Mouse (Mus musculus) forebrain, embryonic 14.5 days (tissue): ENCODE data around the gene Ubxn6. TPM values are rescaled to one million over a fixed set of nuclear protein-coding genes. Genes with fewer than 3 reads are reported as not detected.

ENCODE experiments used
- ATAC-seq: fragments of 200-750 bp; cut with Nextera tagmentation; 2 replicates; pipeline ENCODE4 v1.8.0; 2017; ENCODE audit warnings: mild to moderate bottlenecking, moderate library complexity
- DNase-seq: peaks from one replicate; pipeline ENCODE4 v3.0.0-alpha.2; 2015; ENCODE audit warnings: low spot score
- H3K27ac ChIP-seq: fragments of 300-500 bp; sonication (generic); 2 replicates; pipeline ENCODE4 v1.5.1; 2014; ENCODE audit warnings: low read depth, mild to moderate bottlenecking, control low read depth, low read length, moderate library complexity
- H3K27me3 ChIP-seq: fragments of 300-500 bp; sonication (generic); replicated peaks from 2 replicates; pipeline ENCODE4 v1.6.1; 2014; ENCODE audit warnings: low read length, control low read depth, mixed read lengths; ENCODE audit not compliant: control insufficient read depth, insufficient read depth
- H3K36me3 ChIP-seq: fragments of 300-500 bp; sonication (generic); 2 replicates; pipeline ENCODE4 v1.6.1; 2014; ENCODE audit warnings: low read length, control low read depth; ENCODE audit not compliant: control insufficient read depth, insufficient read depth
- H3K4me1 ChIP-seq: fragments of 300-500 bp; sonication (generic); 2 replicates; pipeline ENCODE4 v1.6.1; 2014; ENCODE audit warnings: antibody characterized with exemption, low read length, control low read depth; ENCODE audit not compliant: control insufficient read depth, insufficient read depth
- H3K4me2 ChIP-seq: fragments of 300-500 bp; sonication (generic); 2 replicates; pipeline ENCODE4 v1.6.1; 2014; ENCODE audit warnings: mild to moderate bottlenecking, control low read depth, low read length
- H3K4me3 ChIP-seq: fragments of 300-500 bp; sonication (generic); 2 replicates; pipeline ENCODE4 v1.5.1; 2014; ENCODE audit warnings: low read depth, low read length, control low read depth
- H3K9ac ChIP-seq: fragments of 300-500 bp; sonication (generic); 2 replicates; pipeline ENCODE4 v1.6.1; 2014; ENCODE audit warnings: mild to moderate bottlenecking, low read length, control low read depth, moderate library complexity
- H3K9me3 ChIP-seq: fragments of 300-500 bp; sonication (generic); replicated peaks from 2 replicates; pipeline ENCODE4 v1.6.1; 2016; ENCODE audit warnings: low read length, control low read depth, mixed read lengths; ENCODE audit not compliant: control insufficient read depth
- WGBS: fragments of 180-500 bp; shearing (Covaris S2); extraction: QIAGEN DNeasy Blood & Tissue Kit; methylation state at CpG from one replicate; pipeline ENCODE4 v1.1.7; 2014; 5-methylcytosine and 5-hydroxymethylcytosine counted together
- polyA plus RNA-seq: library from polyadenylated mRNA; unstranded; fragments of >200 nt; fragmentation: Nextera tagmentation; extraction: Ambion mirVana; gene quantifications from 2 replicates; pipeline ENCODE4 v1.2.1, GENCODE M21; 2014

Gene Ubxn6
- polyA plus RNA-seq, 1 experiment from 2014 or later = 68.8 TPM

DNA sequence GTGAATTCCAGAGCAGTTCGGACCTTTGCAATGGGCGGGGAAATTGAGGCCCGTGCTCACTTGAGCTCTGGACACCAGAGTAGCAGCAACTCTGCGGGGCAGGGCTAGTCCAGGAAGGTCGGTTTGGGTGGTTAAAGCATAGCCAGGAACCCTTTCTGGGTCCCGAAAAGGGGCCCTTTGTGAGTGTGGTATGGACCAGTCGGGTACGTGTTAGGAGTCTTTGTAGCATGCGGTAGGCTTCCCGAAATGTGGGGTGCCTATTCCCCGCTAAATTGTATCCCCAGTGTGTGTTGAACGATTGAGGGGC lies 34.0 kb downstream of the Ubxn6 start:
- DNase-seq = no peak
- Histone ChIP-seq H3K4me1 (peaks cover 5% of the 10 kb centered on the region), H3K27me3 (no peaks in the 10 kb centered on the region), H3K27ac (0 out of 2 replicates have a peak overlapping the region, but pooled peaks have one; percentile 54), H3K36me3 (peaks cover 18% of the 10 kb centered on the region), H3K9me3 (no peaks in the 10 kb centered on the region), H3K9ac (peak overlapping the region; percentile 72), H3K4me2 (peak overlapping the region; percentile 88), H3K4me3 (peak overlapping the region; percentile 75)
- no peak for ATAC-seq
- WGBS = under 1% methylated on average over 12 of the region's 12 CpGs

- DNase-seq (peak; percentile 100), ATAC-seq (peak; percentile 87)
- Histone ChIP-seq H3K4me3 (peak within 1 kb of the TSS; percentile 75), H3K9ac (peak within 1 kb of the TSS; percentile 72), H3K27me3 (no peaks in the 10 kb centered on the region), H3K4me2 (peak within 1 kb of the TSS; percentile 88), H3K27ac (peak within 1 kb of the TSS; percentile 54), H3K4me1 (peaks cover 10% of the 10 kb centered on the region), H3K9me3 (no peaks in the 10 kb centered on the region), H3K36me3 (peaks cover 13% of the 10 kb centered on the region)
- WGBS = under 1% methylated on average over 66 of the region's 68 CpGs
Measured at GRCm38 (mm10) chr17:56040030-56040856, 34.6 kb downstream of the Ubxn6 start, which contains the start of gene Chaf1a. TSS of gene Chaf1a (plus strand) at chr17:56040439.

DNA sequence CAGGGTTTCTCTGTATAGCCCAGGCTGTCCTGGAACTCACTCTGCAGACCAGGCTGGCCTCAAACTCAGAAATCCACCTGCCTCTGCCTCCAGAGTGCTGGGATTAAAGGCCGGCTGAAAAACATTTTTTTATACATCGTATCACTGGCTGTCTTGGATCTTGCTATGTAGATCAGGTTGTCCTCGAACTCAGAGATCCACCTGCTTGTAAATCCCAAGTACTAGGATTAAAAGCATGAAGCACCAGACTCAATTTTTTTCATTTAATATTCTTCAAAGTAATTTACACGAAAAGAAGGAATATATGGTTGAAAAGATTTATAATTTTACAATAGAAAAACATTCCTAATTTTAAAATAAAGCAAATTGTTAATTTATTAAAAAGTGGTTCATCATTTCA lies 35.5 kb downstream of the Ubxn6 start:
- H3K36me3 ChIP-seq = peaks cover 11% of the 10 kb centered on the region
- 79% methylated on average over 4 of the region's 4 CpGs for WGBS
- ATAC-seq = no peak
- H3K4me2 ChIP-seq = peak overlapping the region; percentile 54; the same call in 1 of the 2 replicates
- no peak overlapping the region for H3K9ac ChIP-seq
- H3K9me3 ChIP-seq = no peaks in the 10 kb centered on the region
- H3K4me1 ChIP-seq = peaks cover 13% of the 10 kb centered on the region
- no peaks in the 10 kb centered on the region for H3K27me3 ChIP-seq
- H3K4me3 ChIP-seq = peak overlapping the region; percentile 75; the same call in 1 of the 2 replicates
- no peak overlapping the region for H3K27ac ChIP-seq
- DNase-seq = no peak

- no peak for DNase-seq
- Histone ChIP-seq H3K4me2 (no peak overlapping the region), H3K4me1 (peaks cover 13% of the 10 kb centered on the region), H3K27me3 (no peaks in the 10 kb centered on the region), H3K36me3 (peaks cover 12% of the 10 kb centered on the region), H3K9me3 (no peaks in the 10 kb centered on the region), H3K27ac (no peak overlapping the region), H3K9ac (no peak overlapping the region), H3K4me3 (no peak overlapping the region)
- ATAC-seq = no peak
- 83% methylated on average over 8 of the region's 8 CpGs for WGBS
Measured at GRCm38 (mm10) chr17:56038583-56039261, 36.1 kb downstream of the Ubxn6 start.

DNA sequence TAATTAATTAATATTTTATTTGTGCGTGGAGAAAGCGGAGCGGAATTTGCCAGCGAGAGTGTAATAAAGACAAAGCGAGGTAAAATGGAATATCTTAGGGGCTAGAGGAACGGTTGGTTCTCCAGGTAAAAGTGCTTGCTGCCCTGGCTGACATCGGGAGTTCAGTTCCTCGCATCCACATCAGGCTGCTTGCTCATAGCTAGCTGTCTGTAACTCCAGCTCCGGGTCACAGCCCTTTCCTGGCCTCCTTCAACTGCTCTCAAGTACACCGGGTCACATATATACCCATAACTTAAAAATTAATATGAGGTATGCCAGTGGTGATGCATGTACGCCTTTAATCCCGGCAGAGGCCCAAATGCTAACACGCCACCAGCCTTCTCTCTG lies 37.9 kb downstream of the Ubxn6 start:
- Histone ChIP-seq H3K27me3 (no peaks in the 10 kb centered on the region), H3K36me3 (peaks cover 20% of the 10 kb centered on the region), H3K27ac (no peak overlapping the region), H3K4me3 (peak overlapping the region; percentile 89), H3K9ac (peak overlapping the region; percentile 35; the same call in 1 of the 2 replicates), H3K4me2 (peak overlapping the region; percentile 30), H3K9me3 (no peaks in the 10 kb centered on the region), H3K4me1 (peaks cover 13% of the 10 kb centered on the region)
- 38% methylated on average over 13 of the region's 13 CpGs for WGBS
- ATAC-seq (peak; percentile 11), DNase-seq (no peak)

GRCm38 (mm10) chr17:56036176-56036900 lies 38.5 kb downstream of the Ubxn6 start, which contains the start of gene Sh3gl1:
TSS of gene Sh3gl1 (minus strand) at chr17:56036635.
- H3K27ac ChIP-seq = peak within 1 kb of the TSS; percentile 86

GRCm38 (mm10) chr17:56035216-56035615 lies 39.6 kb downstream of the Ubxn6 start:
- H3K4me1 ChIP-seq = peaks cover 8% of the 10 kb centered on the region; the same call in 1 of the 2 replicates
- H3K27me3 ChIP-seq = no peaks in the 10 kb centered on the region
- peak overlapping the region; percentile 63 for H3K4me2 ChIP-seq
- DNase-seq (no peak), ATAC-seq (no peak)
- H3K4me3 ChIP-seq = peak overlapping the region; percentile 89; the same call in 1 of the 2 replicates
- H3K9ac ChIP-seq = peak overlapping the region; percentile 89
- no peaks in the 10 kb centered on the region for H3K9me3 ChIP-seq
- no peak overlapping the region for H3K27ac ChIP-seq
- H3K36me3 ChIP-seq = peaks cover 28% of the 10 kb centered on the region
- 86% methylated on average over 4 of the region's 4 CpGs for WGBS

More at GRCm38 (mm10) chr17:56036176-56036900, 38.5 kb downstream of the Ubxn6 start, which contains the start of gene Sh3gl1:
- Histone ChIP-seq H3K9ac (peak within 1 kb of the TSS; percentile 89), H3K27me3 (no peaks in the 10 kb centered on the region), H3K4me3 (peak within 1 kb of the TSS; percentile 89), H3K36me3 (peaks cover 20% of the 10 kb centered on the region), H3K4me2 (peak within 1 kb of the TSS; percentile 63), H3K4me1 (peaks cover 13% of the 10 kb centered on the region), H3K9me3 (no peaks in the 10 kb centered on the region)
- peak; percentile 99 for DNase-seq
- peak; percentile 92 for ATAC-seq
- under 1% methylated on average over 74 of the region's 74 CpGs for WGBS

DNA sequence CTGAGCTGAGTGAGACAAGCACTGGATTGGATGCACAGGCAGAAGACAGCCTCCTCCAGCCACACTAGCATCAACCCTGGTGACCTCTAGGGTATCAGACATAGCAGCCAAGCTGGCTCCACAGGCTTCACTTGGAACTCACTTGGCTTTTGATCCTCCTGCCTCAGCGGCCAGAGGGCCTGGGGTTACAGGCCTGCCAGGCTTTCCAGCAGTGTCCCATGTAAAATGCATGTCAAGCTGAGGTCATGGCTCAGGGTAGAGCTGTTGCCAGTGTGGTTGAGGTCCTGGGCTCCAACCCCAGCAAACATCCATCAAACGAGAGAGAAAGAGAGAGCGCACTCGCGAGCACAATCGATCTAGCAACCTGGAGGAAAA lies 40.1 kb downstream of the Ubxn6 start:
- Histone ChIP-seq H3K4me3 (no peak overlapping the region), H3K9me3 (no peaks in the 10 kb centered on the region), H3K36me3 (peaks cover 29% of the 10 kb centered on the region), H3K27ac (no peak overlapping the region), H3K4me1 (peaks cover 8% of the 10 kb centered on the region; the same call in 1 of the 2 replicates), H3K4me2 (peak overlapping the region; percentile 63), H3K27me3 (no peaks in the 10 kb centered on the region), H3K9ac (peak overlapping the region; percentile 89; the same call in 1 of the 2 replicates)
- no peak for DNase-seq
- no peak for ATAC-seq
- WGBS = 91% methylated on average over 6 of the region's 6 CpGs
